Mouse (Mus musculus) intestine, embryonic 16.5 days (tissue): Measurements from ENCODE around the gene Chst10. TPM values are rescaled to one million over a fixed set of nuclear protein-coding genes. Genes with fewer than 3 reads are reported as not detected.

Source experiments
- polyA plus RNA-seq: library from polyadenylated mRNA; unstranded; fragments of >200 nt; fragmentation: Nextera tagmentation; extraction: Ambion mirVana; gene quantifications from 2 replicates; pipeline ENCODE4 v1.2.1, GENCODE M21; 2015

The Chst10 gene
- polyA plus RNA-seq, 1 experiment from 2014 or later, result 2.5 TPM

Other genes with a start within 250 kb of the Chst10 start
- 2.1 TPM in 2 replicates for gene Aff3, start 233.2 kb downstream of the Chst10 start, polyA plus RNA-seq
- gene Lonrf2, start 61.5 kb downstream of the Chst10 start, polyA plus RNA-seq, result 0.72 and 0.79 TPM in 2 replicates
- not detected in 2 replicates for gene Nms, start 41.0 kb upstream of the Chst10 start, polyA plus RNA-seq
- gene Pdcl3, start 87.4 kb upstream of the Chst10 start, polyA plus RNA-seq, result 147 and 155 TPM in 2 replicates